Mouse (Mus musculus): ENCODE data around the gene Ttc39b. TPM values are rescaled to one million over a fixed set of nuclear protein-coding genes. Genes with fewer than 3 reads are reported as not detected.

Ttc39b gene
- polyA plus RNA-seq, 1 experiment from 2014 or later: 6.2 TPM

Other genes starting within 250 kb of the Ttc39b start
- 54.1 and 57.5 TPM in 2 replicates for gene Snapc3, start 93.5 kb upstream of the Ttc39b start, polyA plus RNA-seq (2015; fragmentation: Nextera tagmentation; extraction: Ambion mirVana)
- gene Psip1, start 162.2 kb upstream of the Ttc39b start, polyA plus RNA-seq (2015; fragmentation: Nextera tagmentation; extraction: Ambion mirVana): 227 and 245 TPM in 2 replicates
- gene Ccdc171, start 201.3 kb upstream of the Ttc39b start, polyA plus RNA-seq (2015; fragmentation: Nextera tagmentation; extraction: Ambion mirVana): 3.3 and 3.7 TPM in 2 replicates